Mouse (Mus musculus) kidney, embryonic 16.5 days (tissue): ENCODE measurements around the gene Mybl2. TPM values are rescaled to one million over a fixed set of nuclear protein-coding genes. Genes with fewer than 3 reads are reported as not detected.

ENCODE experiments used
- ATAC-seq: fragments of 200-750 bp; cut with Nextera tagmentation; 2 replicates; pipeline ENCODE4 v1.8.0; 2017; ENCODE audit warnings: moderate TSS enrichment; ENCODE audit not compliant: low FRiP score, low TSS enrichment
- H3K27ac ChIP-seq: fragments of 300-500 bp; sonication (generic); 2 replicates; pipeline ENCODE4 v1.5.1; 2014; ENCODE audit warnings: low read length
- H3K27me3 ChIP-seq: fragments of 300-500 bp; sonication (generic); 2 replicates; pipeline ENCODE4 v1.6.1; 2014; ENCODE audit warnings: low read length, control low read depth, mixed read lengths; ENCODE audit not compliant: insufficient read depth
- H3K36me3 ChIP-seq: fragments of 300-500 bp; sonication (generic); 2 replicates; pipeline ENCODE4 v1.6.1; 2014; ENCODE audit warnings: low read length, control low read depth, mixed read lengths; ENCODE audit not compliant: insufficient read depth
- H3K4me1 ChIP-seq: fragments of 300-500 bp; sonication (generic); 2 replicates; pipeline ENCODE4 v1.6.1; 2014; ENCODE audit warnings: low read length, control low read depth, mixed read lengths; ENCODE audit not compliant: insufficient read depth
- H3K4me2 ChIP-seq: fragments of 300-500 bp; sonication (generic); replicated peaks from 2 replicates; pipeline ENCODE4 v1.6.1; 2014; ENCODE audit warnings: low read depth, low read length
- H3K4me3 ChIP-seq: fragments of 300-500 bp; sonication (generic); 2 replicates; pipeline ENCODE4 v1.5.1; 2014; ENCODE audit warnings: mild to moderate bottlenecking, low read length
- H3K9ac ChIP-seq: fragments of 300-500 bp; sonication (generic); replicated peaks from 2 replicates; pipeline ENCODE4 v1.6.1; 2014; ENCODE audit warnings: low read length
- H3K9me3 ChIP-seq: fragments of 300-500 bp; sonication (generic); 2 replicates; pipeline ENCODE4 v1.6.1; 2016; ENCODE audit warnings: low read length, control low read depth
- WGBS: fragments of 180-500 bp; shearing (Covaris S2); extraction: QIAGEN DNeasy Blood & Tissue Kit; methylation state at CpG from one replicate; pipeline ENCODE4 v1.1.7; 2014; 5-methylcytosine and 5-hydroxymethylcytosine counted together
- polyA plus RNA-seq: library from polyadenylated mRNA; unstranded; fragments of >200 nt; fragmentation: Nextera tagmentation; extraction: Ambion mirVana; gene quantifications from 2 replicates; pipeline ENCODE4 v1.2.1, GENCODE M21; 2015

Gene Mybl2
- polyA plus RNA-seq, 1 experiment from 2014 or later, result 23.7 TPM

- WGBS, result 62% methylated on average over 18 of the region's 18 CpGs
- H3K9me3 ChIP-seq, result no peaks in the 10 kb centered on the region
Measured at GRCm38 (mm10) chr2:163102900-163103653, 48.6 kb downstream of the Mybl2 start.

GRCm38 (mm10) chr2:163104086-163104770, 49.7 kb downstream of the Mybl2 start:
- no peak overlapping the region for H3K4me2 ChIP-seq
- H3K9me3 ChIP-seq, result no peaks in the 10 kb centered on the region
- 85% methylated on average over 13 of the region's 13 CpGs for WGBS
- no peak overlapping the region for H3K4me3 ChIP-seq
- no peak for ATAC-seq
- H3K27ac ChIP-seq, result no peak overlapping the region
- peaks cover 2% of the 10 kb centered on the region; the same call in 1 of the 2 replicates for H3K4me1 ChIP-seq
- 0 out of 2 replicates have a peak, but pooled peaks cover 6% of the 10 kb centered on the region for H3K27me3 ChIP-seq
- H3K36me3 ChIP-seq, result no peaks in the 10 kb centered on the region
- no peak overlapping the region for H3K9ac ChIP-seq

More at GRCm38 (mm10) chr2:163102900-163103653, 48.6 kb downstream of the Mybl2 start:
- H3K36me3 ChIP-seq, result no peaks in the 10 kb centered on the region
- H3K27me3 ChIP-seq, result 0 out of 2 replicates have a peak, but pooled peaks cover 10% of the 10 kb centered on the region
- ATAC-seq, result no peak
- H3K27ac ChIP-seq, result no peak overlapping the region
- no peak overlapping the region for H3K4me3 ChIP-seq
- peaks cover 2% of the 10 kb centered on the region; the same call in 1 of the 2 replicates for H3K4me1 ChIP-seq
- no peak overlapping the region for H3K4me2 ChIP-seq
- H3K9ac ChIP-seq, result no peak overlapping the region

GRCm38 (mm10) chr2:163108385-163108784, 53.9 kb downstream of the Mybl2 start:
- no peak overlapping the region for H3K4me3 ChIP-seq
- H3K36me3 ChIP-seq, result no peaks in the 10 kb centered on the region
- no peak overlapping the region for H3K9ac ChIP-seq
- H3K9me3 ChIP-seq, result peaks cover 3% of the 10 kb centered on the region; the same call in 1 of the 2 replicates
- H3K27ac ChIP-seq, result no peak overlapping the region
- H3K27me3 ChIP-seq, result no peaks in the 10 kb centered on the region
- no peak overlapping the region for H3K4me2 ChIP-seq
- 87% methylated on average over 9 of the region's 9 CpGs for WGBS
- H3K4me1 ChIP-seq, result no peaks in the 10 kb centered on the region
- no peak for ATAC-seq

GRCm38 (mm10) chr2:163110706-163111105, 56.2 kb downstream of the Mybl2 start:
- 100% methylated on average over 1 of the region's 1 CpGs for WGBS
- H3K4me2 ChIP-seq, result no peak overlapping the region
- peaks cover 3% of the 10 kb centered on the region; the same call in 1 of the 2 replicates for H3K27me3 ChIP-seq
- no peaks in the 10 kb centered on the region for H3K36me3 ChIP-seq
- H3K9me3 ChIP-seq, result peaks cover 3% of the 10 kb centered on the region; the same call in 1 of the 2 replicates
- H3K27ac ChIP-seq, result no peak overlapping the region
- H3K4me1 ChIP-seq, result no peaks in the 10 kb centered on the region
- H3K4me3 ChIP-seq, result no peak overlapping the region
- no peak for ATAC-seq
- H3K9ac ChIP-seq, result no peak overlapping the region

- 66% methylated on average over 16 of the region's 16 CpGs for WGBS
- Histone ChIP-seq H3K4me2 (no peak overlapping the region), H3K9ac (no peak overlapping the region), H3K4me1 (no peaks in the 10 kb centered on the region), H3K4me3 (no peak overlapping the region), H3K36me3 (no peaks in the 10 kb centered on the region), H3K27ac (no peak overlapping the region), H3K27me3 (peaks cover 3% of the 10 kb centered on the region; the same call in 1 of the 2 replicates), H3K9me3 (peaks cover 3% of the 10 kb centered on the region; the same call in 1 of the 2 replicates)
- no peak for ATAC-seq
Measured at GRCm38 (mm10) chr2:163111413-163112201, 57.1 kb downstream of the Mybl2 start.

- Histone ChIP-seq H3K27me3 (peaks cover 13% of the 10 kb centered on the region; the same call in 1 of the 2 replicates), H3K4me1 (no peaks in the 10 kb centered on the region), H3K27ac (no peak overlapping the region), H3K4me3 (no peak overlapping the region), H3K36me3 (no peaks in the 10 kb centered on the region), H3K9ac (no peak overlapping the region), H3K4me2 (no peak overlapping the region), H3K9me3 (no peaks in the 10 kb centered on the region)
- ATAC-seq, result no peak
- 66% methylated on average over 15 of the region's 15 CpGs for WGBS
Measured at GRCm38 (mm10) chr2:163120626-163121352, 66.3 kb downstream of the Mybl2 start.

GRCm38 (mm10) chr2:163121353-163121660, 66.8 kb downstream of the Mybl2 start:
- WGBS, result 77% methylated on average over 3 of the region's 3 CpGs
- Histone ChIP-seq H3K9me3 (no peaks in the 10 kb centered on the region), H3K4me2 (no peak overlapping the region), H3K4me1 (no peaks in the 10 kb centered on the region), H3K27ac (no peak overlapping the region), H3K27me3 (peaks cover 13% of the 10 kb centered on the region; the same call in 1 of the 2 replicates), H3K9ac (no peak overlapping the region), H3K36me3 (no peaks in the 10 kb centered on the region), H3K4me3 (no peak overlapping the region)
- ATAC-seq, result no peak

GRCm38 (mm10) chr2:163122319-163122718, 67.8 kb downstream of the Mybl2 start:
- H3K4me3 ChIP-seq, result peak overlapping the region; percentile 11; the same call in 1 of the 2 replicates
- H3K36me3 ChIP-seq, result no peaks in the 10 kb centered on the region
- no peaks in the 10 kb centered on the region for H3K4me1 ChIP-seq
- H3K27ac ChIP-seq, result no peak overlapping the region
- peak overlapping the region; percentile 39 for H3K4me2 ChIP-seq
- H3K9me3 ChIP-seq, result 0 out of 2 replicates have a peak, but pooled peaks cover 4% of the 10 kb centered on the region
- peaks cover 13% of the 10 kb centered on the region; the same call in 1 of the 2 replicates for H3K27me3 ChIP-seq
- no peak overlapping the region for H3K9ac ChIP-seq
- ATAC-seq, result peak; percentile 93
- 15% methylated on average over 9 of the region's 9 CpGs for WGBS

GRCm38 (mm10) chr2:163123496-163123895, 69.0 kb downstream of the Mybl2 start:
- Histone ChIP-seq H3K4me2 (no peak overlapping the region), H3K27ac (no peak overlapping the region), H3K4me1 (no peaks in the 10 kb centered on the region), H3K9ac (no peak overlapping the region), H3K27me3 (peaks cover 11% of the 10 kb centered on the region; the same call in 1 of the 2 replicates), H3K9me3 (0 out of 2 replicates have a peak, but pooled peaks cover 4% of the 10 kb centered on the region), H3K36me3 (no peaks in the 10 kb centered on the region), H3K4me3 (no peak overlapping the region)
- WGBS, result 78% methylated on average over 5 of the region's 5 CpGs
- no peak for ATAC-seq
